Mouse (Mus musculus): Measurements from ENCODE around the gene Olfr222. TPM values are rescaled to one million over a fixed set of nuclear protein-coding genes. Genes with fewer than 3 reads are reported as not detected.
"Not testable (repeated sequence)": the region's sequence is repeated elsewhere in the genome, so short reads cannot be mapped to it uniquely, and the experiment has no call there.

Olfr222 gene
- total RNA-seq (2021), result not detected
- long read RNA-seq, experiment 1, result 0 reads
- long read RNA-seq, experiment 2, result 0 reads

DNA sequence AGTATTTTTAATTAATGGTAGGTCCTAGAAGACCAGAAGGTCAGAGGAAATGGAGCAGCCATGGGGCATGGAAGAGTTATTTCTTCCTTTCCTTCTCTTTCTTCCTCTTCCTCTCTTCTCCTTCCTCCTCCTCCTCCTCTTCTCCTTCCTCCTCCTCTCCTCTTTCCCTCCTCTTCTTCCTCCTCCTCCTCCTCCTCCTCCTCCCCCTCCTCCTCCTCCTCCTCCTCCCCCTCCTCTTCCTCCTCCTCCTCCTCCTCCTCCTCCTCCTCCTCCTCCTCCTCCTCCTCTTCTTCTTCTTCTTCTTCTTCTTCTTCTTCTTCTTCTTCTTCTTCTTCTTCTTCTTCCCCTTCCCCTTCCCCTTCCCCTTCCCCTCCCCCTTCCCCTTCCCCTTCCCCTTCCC is at the start of gene Olfr222:
Olfr222 (minus strand) TSS at position 101 of the 400 bp plus-strand sequence.
- not testable (repeated sequence) for DNase-seq

DNA sequence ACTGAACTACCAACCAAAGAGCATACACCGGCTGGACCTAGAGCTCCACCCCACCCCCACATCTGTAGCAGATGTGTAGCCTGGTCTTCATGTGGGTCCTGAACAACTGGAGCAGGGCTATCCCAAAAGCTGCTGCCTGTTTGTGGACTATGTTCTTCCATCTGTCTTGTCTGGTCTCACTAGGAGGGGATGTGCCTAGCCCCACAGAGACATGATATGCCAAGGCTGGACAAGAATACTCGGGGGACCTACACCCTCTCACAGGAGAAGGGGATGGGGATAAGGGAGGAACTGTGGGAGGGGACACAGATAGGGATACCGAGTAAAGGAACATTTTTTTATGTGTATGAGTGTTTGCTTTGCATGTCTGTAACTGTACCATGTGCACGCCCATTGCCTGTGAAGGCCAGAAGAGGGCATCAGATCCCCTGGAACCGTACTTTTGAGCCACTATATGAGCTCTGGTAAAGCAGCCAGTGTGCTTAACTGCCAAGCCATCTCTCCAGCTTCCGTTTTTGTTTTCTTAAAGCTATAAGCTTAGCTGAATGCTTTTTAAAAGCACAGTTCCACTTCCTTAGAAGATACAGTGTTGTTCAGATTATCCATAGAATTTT is 48.1 kb upstream of the Olfr222 start:
- DNase-seq, result peak; percentile 51 to 60

DNA sequence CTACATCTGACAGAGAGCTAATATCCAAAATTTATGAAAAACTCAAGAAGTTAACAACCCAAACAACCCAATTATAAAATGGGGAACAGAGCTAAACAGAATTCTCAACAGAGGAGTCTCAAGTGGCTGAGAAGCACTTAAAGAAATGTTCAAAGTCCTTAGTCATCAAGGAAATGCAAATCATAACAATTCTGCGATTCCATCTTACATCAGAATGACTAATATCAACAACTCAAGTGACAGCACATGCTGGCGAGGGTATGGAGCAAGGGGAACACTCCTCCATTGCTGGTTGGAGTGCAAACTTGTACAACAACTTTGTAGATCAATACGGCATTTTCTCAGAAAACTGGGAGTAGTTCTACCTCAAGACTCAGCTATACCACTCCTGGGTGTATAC is 46.2 kb upstream of the Olfr222 start:
- no peak for DNase-seq

DNA sequence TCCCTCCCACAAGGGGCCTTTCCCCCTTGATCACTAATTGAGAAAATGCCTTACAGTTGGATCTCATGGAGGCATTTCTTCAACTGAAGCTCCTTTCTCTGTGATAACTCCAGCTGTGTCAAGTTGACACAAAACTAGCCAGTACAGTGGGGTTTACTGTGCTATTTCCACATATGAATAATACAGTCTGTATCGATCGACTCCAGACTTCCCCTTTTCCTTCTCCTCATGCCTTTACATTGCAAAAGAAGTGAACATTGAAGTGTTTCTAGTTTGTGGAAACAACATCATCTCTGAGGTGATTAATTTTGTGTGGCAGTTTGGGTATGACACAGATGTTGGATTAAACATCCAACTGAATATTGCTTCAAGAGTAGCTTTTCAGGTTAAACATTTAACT is 41.0 kb upstream of the Olfr222 start:
- not testable (repeated sequence) for DNase-seq

DNA sequence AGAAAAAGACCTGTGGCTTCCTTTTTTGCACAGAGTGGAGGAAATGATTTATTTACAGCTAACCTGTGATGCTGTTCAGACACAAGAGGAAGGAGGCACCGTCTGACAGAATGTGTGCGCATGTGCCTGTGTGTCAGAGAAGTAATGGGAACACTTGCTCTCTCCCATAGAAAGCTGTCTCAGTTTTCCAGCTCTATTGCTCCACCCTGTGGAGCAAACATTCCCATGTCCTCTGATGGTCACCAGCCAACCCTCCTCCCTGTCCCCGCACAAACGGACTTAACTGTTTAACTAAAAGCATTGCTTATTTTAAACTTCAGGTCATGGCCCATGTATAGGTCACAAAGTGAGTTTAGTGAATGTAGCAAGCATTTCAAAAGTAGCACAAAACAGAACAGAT is 38.1 kb upstream of the Olfr222 start:
- DNase-seq, result peak; percentile 14 to 47

DNA sequence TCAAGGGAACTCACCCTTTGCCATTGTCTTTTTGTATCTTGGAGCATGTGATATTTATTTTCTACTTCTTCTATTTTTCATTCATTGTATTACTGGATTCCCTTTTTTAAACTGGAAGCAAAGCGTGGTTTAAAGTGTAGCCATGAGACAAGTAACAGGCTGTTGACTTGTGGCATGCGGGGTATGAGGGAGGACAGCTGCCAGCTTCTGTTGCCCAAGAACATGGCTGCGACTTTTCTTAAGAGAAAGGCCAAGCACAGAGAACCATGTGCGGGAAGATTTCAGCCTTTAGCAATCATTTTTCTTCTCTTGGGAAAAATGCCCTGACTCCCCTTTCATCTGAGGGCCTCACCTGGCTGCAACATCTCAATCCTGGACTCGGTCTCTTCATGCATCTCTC is 35.6 kb upstream of the Olfr222 start:
- DNase-seq, result no peak

DNA sequence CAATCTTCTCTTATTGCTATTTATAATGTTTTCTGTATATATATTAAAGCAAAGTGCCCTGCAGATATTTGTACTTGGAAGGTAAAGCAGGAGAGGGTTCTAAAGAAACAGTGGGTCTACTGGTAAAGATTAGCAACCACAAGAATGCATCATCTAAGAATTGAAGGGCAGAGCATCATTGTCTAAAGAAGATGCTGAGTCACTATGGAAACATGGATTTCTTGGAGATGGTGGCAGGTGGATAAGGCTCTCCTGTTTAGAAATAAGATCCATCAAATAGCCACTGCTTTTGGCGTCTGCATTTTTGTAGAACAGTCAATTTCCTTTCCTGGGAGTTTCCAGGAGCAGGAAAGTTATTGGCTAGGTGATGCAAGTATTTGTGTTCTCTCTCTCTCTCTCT is 26.3 kb upstream of the Olfr222 start:
- DNase-seq, result no peak

DNA sequence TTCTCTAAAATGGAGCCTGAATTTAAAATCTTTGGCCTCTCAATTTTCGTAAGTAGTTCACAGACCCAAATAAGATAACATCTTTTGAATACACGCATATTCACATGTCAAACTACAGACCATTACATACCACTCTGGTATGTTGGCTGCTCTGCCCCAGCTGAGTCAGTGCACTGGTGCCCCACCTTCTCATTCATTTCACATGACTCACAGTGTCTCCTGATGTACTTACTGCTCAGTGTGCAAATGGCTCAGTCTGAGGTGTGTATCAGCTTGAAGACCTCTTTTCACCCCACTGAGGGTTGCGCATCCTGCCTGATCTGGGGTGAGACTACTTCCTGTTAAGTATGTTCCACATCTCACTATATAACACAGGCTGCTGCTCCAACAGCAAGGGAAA is 24.8 kb upstream of the Olfr222 start:
- DNase-seq, result no peak

DNA sequence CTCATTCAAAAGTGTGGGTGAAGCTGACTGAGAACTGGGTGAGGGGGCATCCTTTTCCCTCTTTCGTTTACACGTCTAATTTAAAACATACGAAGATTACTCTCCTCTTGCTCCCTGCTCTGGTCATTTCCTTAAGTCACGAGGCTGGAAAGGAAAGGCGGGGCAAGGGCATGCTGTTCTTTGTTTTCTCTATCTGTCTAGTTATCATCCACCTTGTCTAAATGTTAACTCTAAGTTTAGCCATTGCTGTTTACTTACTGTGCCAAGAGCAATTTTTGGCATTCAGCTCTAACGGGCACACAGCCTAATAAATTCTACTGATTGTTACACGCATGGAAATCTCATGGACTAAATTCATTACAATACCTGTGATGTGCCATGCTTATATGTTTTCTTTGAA is 23.2 kb upstream of the Olfr222 start:
- DNase-seq, result no peak

DNA sequence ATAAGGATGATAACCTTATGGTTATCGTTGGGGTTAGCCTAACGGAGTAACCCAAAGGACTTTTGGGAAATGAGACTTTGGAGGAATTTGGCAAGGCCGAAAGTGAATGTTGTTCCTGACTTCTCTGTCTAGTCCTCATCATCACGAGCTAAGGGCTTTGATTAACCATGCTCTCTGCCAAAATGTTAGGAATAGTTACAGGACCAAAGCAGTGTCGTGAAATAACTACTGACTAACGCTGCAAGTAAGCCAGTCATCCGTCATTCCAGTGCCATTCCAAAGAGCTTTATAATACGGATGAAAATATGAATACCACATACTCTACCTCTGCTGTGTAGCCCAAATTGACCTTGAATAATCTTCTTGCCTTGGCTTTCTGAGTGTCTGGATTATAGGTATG is 20.9 kb upstream of the Olfr222 start:
- DNase-seq, result no peak

DNA sequence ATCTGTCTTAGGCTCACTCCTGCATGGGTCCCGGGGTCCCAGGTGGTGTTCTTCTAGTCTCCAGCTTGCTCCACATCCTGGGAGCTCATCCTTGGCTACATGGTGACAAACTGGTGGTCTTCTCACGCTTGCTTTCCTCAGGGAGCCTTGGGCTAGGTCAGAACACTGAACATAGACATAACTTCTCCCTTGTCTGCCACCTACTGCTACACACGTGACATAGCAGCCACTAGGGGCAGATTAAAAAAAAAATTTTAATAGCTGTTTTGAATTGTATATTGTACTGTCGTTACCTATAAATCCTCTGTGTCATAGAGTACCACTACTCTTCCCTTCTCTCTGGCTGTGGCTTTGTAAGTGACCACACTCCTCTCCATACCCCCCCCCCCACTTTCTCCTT is 20.1 kb upstream of the Olfr222 start:
- DNase-seq, result no peak

DNA sequence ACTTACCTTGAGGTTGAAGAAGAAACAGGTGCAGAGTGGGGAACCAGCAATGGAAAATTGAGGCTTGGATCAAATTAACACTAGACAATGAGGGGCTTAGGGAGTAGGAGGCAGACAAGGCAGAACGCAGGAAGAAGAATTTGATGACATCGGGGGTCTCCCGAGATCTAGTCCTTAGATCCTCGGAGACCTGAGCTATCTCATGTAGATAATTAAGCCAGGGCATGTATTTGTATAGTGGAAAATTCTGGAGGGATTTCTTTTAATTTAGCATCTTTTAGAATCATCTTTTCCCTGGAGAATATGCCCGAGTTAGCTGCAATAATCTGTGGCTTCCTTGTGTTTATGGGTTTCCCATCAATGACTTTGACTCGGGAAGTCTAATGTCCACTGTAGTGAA is 17.2 kb upstream of the Olfr222 start, which contains the start of gene Olfr223:
Olfr223 (minus strand) TSS at position 101 of the 400 bp plus-strand sequence.
- no peak for DNase-seq

DNA sequence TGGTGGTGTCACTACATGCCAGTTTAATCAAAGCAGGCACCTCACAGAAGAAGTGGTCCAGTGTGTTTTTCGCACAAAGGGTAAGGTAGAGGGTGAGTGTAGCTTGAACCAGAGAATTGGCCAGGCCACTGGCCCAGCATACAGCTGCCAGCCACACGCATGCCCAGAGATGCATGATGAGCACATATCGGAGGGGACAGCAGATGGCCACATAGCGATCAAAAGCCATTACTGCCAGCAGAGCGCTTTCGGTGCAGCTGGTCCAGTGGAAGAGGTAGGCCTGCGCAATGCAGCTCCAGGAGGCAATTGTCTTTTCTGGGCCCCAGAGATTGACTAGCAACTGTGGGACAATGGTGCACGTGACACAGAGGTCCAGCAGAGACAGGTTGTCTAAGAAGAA is 13.5 kb upstream of the Olfr222 start:
- DNase-seq, result no peak

DNA sequence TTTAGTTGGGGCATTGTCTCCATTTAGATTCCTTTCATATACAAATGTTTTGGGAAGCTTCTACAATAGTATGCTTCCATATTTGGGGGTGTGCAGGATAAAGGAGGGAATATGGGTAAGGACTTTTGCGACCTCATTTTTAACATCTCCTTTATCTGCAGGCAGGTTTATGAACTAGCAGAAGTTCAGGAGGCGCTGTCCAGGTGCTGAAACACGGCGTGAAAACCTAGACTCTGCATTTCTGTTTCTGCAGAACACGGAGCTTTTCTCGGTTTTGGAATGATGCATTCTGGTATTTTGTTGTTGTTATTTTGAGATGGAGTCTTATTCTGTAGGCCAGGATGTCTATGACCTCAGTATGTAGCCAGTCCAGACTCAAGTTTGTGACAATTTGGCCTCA is 8.5 kb upstream of the Olfr222 start:
- peak; percentile 44 to 58 for DNase-seq

DNA sequence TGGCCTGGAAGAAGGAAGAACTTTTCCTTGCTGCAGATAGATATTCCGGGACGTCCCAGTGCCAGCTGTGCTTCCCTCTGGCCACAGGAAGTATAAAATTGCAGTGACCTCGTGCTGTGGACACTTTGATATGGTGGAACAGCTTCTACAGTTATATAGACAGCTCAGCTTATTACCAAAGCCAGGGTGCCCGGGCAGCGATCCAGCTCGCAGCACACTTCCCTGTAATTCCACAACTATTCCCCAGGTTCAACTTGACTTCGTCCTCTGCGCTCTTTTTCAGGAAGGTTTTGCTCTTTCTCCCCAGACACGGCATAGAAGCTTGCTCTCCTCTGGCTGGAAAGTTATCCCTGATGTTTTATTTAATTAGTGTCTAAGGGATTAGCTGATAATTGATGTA is 309 bp downstream of the Olfr222 start:
- DNase-seq, result peak in 1 of 2 experiments; percentile 44

DNA sequence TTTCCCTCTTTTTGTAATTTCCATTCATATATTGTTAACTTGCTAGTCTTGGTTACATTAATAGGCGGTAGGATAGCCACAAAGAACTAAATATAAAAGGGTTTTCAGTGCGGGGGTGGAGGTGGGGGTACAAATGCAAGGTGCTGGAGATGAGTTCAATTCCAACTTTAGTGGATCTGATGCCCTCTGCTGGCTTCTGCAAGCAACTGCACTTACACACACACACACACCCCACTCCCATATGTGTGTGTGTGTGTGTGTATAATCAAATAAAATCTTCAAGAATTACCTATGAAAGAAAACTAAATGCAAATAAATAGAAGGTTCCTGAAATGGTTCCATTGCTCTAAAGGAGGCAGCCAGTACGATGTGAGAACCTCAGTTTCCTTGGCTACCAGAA is 6.7 kb downstream of the Olfr222 start:
- DNase-seq, result peak in 1 of 2 experiments; percentile 15

DNA sequence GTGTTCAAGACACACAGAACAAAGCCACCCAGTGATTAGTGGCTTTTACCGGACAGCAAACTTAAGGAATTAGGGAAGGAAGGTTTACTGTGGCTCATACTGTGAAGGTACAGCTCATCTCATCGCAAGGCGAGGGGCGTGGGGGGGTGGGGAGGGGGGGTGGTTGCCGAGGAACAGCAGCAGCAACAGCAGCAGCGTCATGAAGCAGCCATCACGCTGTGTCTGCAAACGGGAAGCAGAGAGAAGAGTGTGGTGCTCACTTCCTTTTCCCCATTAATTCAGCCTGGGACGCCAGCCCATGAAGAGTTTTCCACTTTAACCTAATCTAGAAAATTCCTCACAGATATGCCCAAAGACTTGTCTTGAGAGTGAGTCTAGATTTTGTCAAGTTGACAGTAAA is 13.2 kb downstream of the Olfr222 start:
- no peak for DNase-seq

DNA sequence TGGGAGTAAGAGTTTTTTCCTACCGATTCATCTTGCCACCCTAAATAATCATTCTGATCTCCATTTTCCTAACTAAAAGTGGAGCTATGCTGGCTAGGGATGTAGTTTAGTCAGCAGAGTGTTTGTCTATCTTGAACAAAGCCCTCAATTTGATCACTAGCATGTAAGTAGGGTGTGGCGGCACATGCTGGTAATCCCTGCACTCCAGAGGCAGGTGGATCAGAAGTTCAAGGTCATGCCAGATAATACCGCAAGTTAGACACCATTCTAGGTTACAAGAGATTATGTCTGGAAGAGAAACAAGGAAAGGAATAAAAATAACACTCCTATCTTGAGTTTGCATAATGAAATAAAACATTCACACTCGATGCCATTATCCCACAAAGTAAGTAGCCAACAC is 13.7 kb downstream of the Olfr222 start:
- no peak for DNase-seq

DNA sequence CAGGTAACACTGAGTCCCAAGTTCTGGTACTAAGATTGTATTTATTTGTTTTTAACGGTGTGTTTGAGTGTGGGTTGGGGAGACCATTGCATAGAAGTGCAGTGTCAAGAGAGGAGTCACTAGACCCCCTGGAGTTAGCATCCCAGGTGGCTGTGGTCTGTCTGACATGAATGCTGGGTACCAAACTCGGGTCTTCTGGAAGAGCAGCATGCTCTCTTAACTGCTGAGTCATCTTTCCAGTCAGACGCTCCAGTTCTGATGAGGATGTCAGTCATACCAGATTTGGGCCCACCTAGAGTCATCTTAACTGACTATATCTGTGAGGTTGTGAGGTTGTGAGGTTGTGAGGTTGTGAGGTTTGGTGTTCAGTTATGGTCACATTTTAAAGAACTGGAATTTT is 15.1 kb downstream of the Olfr222 start:
- DNase-seq, result no peak

DNA sequence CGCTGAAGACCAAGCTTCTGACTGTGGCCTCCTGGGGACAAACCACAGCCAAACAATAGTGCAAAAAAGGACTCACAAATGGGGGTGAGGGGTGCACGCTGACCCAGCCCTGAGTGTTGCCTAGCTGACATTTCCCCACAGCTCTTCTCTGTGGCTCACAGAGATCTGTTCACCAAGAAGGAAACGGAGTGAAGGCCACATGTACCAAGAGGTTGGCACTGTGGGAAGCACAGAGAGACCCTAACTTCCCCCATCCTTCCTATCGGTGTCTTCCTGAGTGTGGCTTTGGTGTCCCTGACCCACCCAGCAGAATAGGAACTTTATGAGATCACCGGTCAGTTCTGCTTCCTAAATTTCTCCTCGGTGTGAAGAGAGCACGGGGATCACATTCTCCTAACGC is 21.5 kb downstream of the Olfr222 start:
- DNase-seq, result no peak

DNA sequence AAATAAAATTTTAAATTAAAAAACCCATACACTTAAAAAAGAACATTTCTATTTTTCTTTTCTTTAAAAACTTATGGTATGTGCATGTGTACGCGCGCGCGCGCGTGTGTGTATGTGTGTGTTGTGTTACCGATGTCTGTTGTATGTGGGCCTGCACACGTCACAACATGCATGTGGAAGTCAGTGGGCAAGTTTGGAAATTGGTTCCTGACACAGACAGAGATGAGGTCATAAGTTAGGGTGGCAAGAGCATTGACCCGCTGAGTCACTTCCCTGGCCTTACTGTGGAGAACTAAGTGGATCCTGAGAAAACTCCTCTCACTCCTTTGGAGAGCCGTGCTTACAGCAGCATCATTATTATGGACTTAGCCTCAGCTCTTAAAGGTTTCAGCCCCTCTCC is 21.9 kb downstream of the Olfr222 start:
- no peak for DNase-seq

DNA sequence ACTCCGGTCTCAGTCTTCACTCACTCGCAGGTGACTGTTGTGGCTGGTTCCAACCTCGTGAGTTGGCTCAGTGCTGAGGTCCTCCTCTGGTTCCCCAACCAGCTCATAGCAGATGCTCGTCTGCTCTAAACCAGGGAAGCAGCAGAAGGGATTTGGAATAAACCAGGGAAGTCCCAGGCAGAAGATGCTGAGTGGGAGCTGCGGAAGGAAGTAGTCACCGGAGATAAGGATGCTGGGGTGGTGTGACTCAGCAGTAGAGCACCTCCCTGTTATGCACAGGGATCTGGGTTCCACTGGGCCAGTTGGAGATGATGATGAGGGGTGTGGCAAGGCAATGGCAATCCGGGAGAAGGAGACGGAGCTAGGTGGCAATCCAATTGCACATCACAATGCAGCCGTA is 32.0 kb downstream of the Olfr222 start:
- DNase-seq, result no peak

DNA sequence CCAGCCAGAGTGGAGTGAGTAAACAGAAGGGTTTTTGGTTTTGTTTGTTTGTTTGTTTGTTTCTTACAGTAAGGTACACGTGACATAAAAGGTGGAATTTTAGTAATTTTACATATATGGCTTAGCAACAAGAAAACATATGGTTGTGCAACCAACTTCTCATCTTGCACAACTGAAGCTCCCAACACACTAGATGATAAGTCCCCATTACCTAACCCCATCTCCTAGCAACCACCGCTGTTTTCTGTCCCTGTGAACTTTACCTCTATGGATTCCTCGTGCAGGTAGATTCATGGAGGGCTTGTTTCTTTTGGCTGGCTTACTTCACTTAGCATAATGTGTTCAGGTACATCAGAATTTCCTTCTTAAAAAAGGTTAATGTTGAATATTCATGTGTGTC is 32.7 kb downstream of the Olfr222 start:
- no peak for DNase-seq

DNA sequence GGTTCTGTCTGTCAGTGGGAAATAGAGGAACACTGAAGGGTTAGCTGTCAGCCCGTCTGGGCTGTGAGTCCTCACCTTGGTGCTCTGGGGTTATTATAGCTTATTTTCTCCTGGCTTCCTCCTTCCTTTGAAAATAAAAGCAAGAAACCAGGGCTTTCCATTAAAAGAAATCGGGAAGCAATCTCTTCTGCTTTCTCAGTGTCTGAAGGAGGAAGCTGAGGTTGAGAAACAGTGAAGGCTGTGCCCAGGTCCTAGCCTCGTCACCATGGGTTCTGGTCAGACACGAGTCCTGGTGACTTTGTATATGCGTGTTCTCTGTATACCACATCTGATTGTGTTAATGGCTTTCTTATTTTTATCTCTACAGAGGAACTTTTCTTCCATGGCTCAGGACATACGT is 33.6 kb downstream of the Olfr222 start:
- DNase-seq, result no peak

DNA sequence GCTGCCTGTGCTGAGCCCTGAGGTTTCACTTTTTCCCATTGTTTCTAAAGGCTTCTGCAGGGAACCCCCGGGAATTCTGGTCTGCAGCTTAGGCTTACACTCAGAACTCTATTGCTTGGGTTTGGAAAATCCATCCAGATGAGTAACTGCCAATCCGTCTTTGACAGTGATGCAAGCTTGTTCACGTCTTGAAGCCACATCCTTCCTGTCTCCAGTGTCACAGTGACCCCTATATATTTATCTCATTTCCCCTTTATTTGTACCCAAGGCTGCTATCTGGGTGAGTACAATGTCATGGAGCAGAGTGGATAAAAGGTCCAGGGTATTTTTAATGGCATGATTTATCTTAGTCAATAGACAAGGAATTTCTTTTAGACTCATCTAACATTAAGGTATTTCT is 34.7 kb downstream of the Olfr222 start, which contains the start of gene Nlrp3:
Nlrp3 (plus strand) TSS at position 245 of the 400 bp plus-strand sequence.
- no peak for DNase-seq

Measured in adrenal gland, postnatal 36 days (tissue).